Mouse (Mus musculus) hindlimb bud, embryonic 11.5 days (tissue): Measurements from ENCODE around the gene Hexb.
A peak's percentile ranks its signal among the peaks of the same experiment; 100 is the strongest.

Source experiments
- DNase-seq: peaks from one replicate; pipeline ENCODE4 v3.0.0-alpha.2; 2012; ENCODE audit warnings: low read depth, low spot score; ENCODE audit errors: extremely low spot score

Hexb gene

DNA sequence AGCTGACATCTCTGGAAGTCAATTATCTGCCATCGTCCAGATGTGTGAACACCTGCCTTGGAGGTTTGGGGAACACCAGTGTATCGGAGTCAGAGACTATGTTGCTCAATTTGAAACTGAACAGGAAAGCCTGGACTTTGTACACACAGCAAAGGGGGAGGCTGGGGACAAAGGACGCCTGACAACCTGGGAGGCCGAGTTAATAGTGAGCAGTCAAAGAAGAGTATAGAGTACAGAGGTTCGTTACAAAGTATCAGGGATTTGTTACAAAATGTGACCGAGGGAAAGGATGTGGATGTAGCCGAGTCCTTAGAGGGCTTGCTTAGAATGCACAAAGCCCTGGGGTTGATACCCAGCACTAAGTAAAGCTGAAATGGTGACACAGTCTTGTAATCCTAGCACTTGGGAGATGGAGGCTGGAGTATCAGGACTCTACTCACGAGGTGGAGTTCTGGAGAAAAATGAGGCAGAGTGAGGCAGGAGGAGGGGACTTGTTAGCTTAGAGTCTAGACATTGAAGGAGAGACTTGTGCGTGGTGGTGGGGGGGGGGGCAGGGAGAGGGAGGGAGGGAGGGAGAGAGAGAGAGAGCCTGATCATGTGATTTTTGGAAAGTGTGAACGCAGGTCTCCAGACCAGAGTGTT lies 26.3 kb upstream of the Hexb start:
- no peak for DNase-seq

DNA sequence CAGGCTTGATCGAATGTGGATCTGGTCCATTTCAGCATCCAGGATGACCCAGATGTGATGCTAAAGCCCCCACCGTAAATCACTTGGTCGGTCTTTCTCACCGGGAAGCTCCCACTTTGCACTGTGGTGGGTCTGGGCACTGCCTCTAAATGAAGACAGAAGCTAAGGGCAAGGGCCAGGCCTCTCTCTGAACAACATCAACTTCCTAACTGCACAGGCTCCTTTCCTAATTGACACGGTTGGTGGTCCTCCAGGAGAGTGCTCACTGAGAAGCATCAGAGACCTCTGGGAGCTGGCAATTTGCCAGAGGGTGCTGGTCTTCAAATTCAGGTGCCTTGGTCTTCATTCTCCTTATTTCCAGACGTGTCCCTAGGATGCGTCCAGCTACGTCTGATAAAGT lies 25.7 kb upstream of the Hexb start:
- DNase-seq = no peak

DNA sequence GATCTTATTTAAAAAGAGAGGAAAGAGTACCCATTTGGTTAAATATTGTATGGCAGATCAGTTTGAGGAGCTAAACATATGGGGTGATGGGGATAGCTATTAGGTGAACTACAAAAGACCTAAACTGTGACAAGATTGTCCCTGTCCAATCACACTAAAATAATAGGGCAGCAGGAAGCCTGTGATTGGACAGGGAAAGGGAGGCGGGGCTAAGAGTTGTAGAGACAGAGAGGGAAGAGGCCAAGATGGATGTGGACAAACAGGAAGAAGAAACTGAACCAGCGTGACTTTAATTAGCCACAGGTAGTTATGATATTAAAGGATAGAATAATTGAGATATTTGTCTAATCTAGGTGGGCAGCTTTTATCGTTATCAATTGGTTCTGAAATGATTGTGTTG lies 21.9 kb upstream of the Hexb start:
- DNase-seq = no peak

- DNase-seq = peak; percentile 81
Measured at GRCm38 (mm10) chr13:97216196-97216595, 18.0 kb upstream of the Hexb start.

- no peak for DNase-seq
Measured at GRCm38 (mm10) chr13:97215563-97215962, 17.4 kb upstream of the Hexb start.

- DNase-seq = no peak
Measured at GRCm38 (mm10) chr13:97214583-97215268, 16.6 kb upstream of the Hexb start.

- DNase-seq = no peak
Measured at GRCm38 (mm10) chr13:97208500-97209010, 10.4 kb upstream of the Hexb start.

DNA sequence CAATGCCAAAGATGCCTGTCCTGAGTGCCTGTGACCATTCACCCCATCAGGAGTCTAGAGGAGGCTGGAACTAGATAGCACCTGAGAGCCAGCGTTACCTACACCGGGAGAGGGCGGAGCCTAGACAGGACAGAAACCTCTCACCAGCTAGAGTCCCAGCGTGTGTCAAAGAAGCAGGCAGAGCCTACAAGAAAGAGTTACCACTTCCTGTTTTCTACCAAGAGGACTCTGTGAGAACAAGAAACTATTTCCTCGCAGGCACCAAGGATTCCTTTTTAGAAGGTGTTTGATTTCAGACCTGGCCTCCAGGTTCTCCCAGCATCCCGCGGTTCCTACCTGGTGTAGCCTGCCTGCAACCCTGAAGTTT lies 9.9 kb upstream of the Hexb start:
- no peak for DNase-seq

GRCm38 (mm10) chr13:97207472-97208111 lies 9.4 kb upstream of the Hexb start:
- no peak for DNase-seq

- no peak for DNase-seq
Measured at GRCm38 (mm10) chr13:97206046-97206445, 7.9 kb upstream of the Hexb start.

- peak; percentile 87 for DNase-seq
Measured at GRCm38 (mm10) chr13:97205052-97205701, 7.0 kb upstream of the Hexb start.

- DNase-seq = no peak
Measured at GRCm38 (mm10) chr13:97201896-97202295, 3.7 kb upstream of the Hexb start.

GRCm38 (mm10) chr13:97201076-97201475 lies 2.9 kb upstream of the Hexb start:
- no peak for DNase-seq

DNA sequence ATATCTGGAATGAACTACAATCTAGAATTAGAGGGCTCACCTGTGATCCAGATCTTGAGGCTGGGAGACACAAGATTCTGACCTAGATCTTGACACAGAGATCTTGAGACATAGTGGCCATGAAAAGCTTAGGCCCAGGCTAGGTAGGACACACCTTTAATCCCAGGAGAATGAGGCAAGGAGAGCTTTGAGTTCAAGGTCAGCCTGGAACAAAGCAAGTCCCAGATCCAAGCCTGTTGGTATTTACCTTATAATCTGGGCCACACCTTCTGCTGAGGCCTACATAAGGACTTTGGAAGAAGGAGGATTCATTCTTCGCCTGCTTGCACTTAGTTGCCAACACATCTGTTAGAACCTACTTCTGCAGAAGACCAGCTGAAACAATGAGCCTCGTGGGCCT lies 966 bp upstream of the Hexb start:
- no peak for DNase-seq

GRCm38 (mm10) chr13:97196925-97197218 lies 1.3 kb downstream of the Hexb start:
- DNase-seq = no peak

DNA sequence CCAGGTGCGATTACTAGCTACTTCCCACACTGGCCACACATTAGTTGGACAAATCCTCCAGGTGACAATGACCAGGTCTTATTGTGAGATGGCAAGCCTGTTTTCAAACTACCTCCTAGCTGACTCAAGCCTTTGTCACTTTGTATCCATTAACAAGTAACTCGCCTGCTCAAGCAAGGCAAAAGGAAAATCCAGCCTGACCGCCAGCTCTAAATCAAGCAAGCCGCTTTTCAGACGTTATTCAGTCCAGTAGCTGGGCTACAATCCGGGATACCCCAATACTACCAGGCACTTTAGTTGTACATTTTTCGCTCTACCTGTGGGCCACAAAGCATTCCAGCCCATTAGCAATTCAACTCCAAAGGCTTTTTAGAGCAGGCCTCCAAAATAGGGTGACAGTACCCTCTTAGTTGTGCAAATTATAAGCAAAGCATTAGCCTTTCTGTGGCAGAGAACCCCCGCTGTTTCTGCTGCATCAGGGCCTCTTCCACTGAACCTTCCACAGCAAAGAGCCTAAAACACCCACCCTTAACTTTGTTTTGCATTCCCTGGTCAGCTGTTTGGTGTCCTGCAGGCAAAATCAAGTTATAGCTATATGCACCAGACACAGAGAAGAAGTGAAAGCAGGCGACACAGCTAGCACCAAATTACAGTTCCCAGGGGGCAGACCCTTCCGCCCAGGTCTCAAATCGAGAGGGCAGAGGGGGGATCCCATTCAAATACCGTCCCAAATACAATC lies 1.8 kb downstream of the Hexb start:
- DNase-seq = no peak

- DNase-seq = no peak
Measured at GRCm38 (mm10) chr13:97193420-97193819, 4.7 kb downstream of the Hexb start.

DNA sequence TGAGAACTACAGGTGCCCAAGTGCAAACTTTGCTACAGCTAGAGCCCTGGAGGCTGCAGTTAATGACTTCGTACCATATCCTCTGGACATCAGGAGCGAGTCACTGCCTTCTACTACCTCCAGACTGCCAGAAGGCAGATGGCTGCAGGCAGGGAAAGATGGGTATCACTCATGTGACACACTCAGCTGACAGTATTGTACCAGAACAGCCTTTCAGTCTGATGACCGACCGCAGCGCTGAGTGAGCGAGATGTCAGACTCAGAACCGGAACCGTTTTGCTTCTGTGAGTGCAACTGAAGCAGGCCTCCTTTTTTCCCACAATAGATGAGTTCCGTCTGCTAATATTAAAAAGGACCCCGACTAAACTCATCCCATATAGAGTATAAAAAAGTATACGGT lies 5.5 kb downstream of the Hexb start:
- DNase-seq = no peak

GRCm38 (mm10) chr13:97187693-97188092 lies 10.5 kb downstream of the Hexb start:
- DNase-seq = no peak

DNA sequence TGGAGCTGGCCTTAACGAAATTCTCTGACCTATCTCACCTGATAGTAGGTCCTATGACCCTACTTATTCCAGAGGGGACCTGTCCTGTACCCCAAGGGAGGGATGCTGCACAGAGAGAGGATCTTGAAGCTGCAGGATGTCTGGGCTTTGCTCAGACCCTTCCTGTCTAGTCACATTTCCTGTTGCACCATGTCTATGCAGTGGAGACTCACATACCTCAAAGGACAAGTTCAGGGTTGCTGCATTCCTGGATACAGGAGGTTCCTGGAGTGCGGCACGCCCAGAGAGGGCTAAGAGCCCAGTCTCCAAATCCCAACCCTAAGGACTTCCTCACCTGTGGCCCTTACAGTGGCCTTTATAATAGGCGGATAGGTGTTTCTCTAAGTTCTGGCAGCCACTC lies 11.8 kb downstream of the Hexb start:
- DNase-seq = no peak

GRCm38 (mm10) chr13:97184656-97185055 lies 13.5 kb downstream of the Hexb start:
- no peak for DNase-seq
